Mouse (Mus musculus): ENCODE results near the gene 1110004F10Rik.
"Not testable (repeated sequence)": the region's sequence is repeated elsewhere in the genome, so short reads cannot be mapped to it uniquely, and the experiment has no call there.

1110004F10Rik gene

GRCm38 (mm10) chr7:116039196-116039537 is at the start of gene 1110004F10Rik:
Gene 1110004F10Rik, plus strand, starts transcription at chr7:116039397.
- no peak for DNase-seq

GRCm38 (mm10) chr7:116002726-116003125 is 36.5 kb upstream of the 1110004F10Rik start:
- DNase-seq = no peak

GRCm38 (mm10) chr7:116029991-116030390 is 9.2 kb upstream of the 1110004F10Rik start:
- no peak for DNase-seq

GRCm38 (mm10) chr7:116030597-116031387 is 8.4 kb upstream of the 1110004F10Rik start:
- DNase-seq = peak; percentile 18

GRCm38 (mm10) chr7:116031388-116031717 is 7.8 kb upstream of the 1110004F10Rik start:
- DNase-seq = no peak

GRCm38 (mm10) chr7:116031718-116032595 is 7.2 kb upstream of the 1110004F10Rik start:
- DNase-seq = peak; percentile 29

GRCm38 (mm10) chr7:116032596-116033307 is 6.4 kb upstream of the 1110004F10Rik start:
- peak; percentile 63 for DNase-seq

GRCm38 (mm10) chr7:116033371-116034241 is 5.6 kb upstream of the 1110004F10Rik start:
- DNase-seq = peak; percentile 51

- peak; percentile 36 for DNase-seq
Measured at GRCm38 (mm10) chr7:116034282-116034758, 4.9 kb upstream of the 1110004F10Rik start.

- no peak for DNase-seq
Measured at GRCm38 (mm10) chr7:116035504-116035903, 3.7 kb upstream of the 1110004F10Rik start.

GRCm38 (mm10) chr7:116036591-116037555 is 2.3 kb upstream of the 1110004F10Rik start:
- DNase-seq = no peak

- DNase-seq = no peak
Measured at GRCm38 (mm10) chr7:116038024-116038423, 1.2 kb upstream of the 1110004F10Rik start.

- no peak for DNase-seq
Measured at GRCm38 (mm10) chr7:116038511-116038910, 686 bp upstream of the 1110004F10Rik start, which contains the start of gene Sox6. Gene Sox6, minus strand, starts transcription at chr7:116038796.

GRCm38 (mm10) chr7:116039538-116040466 is 605 bp downstream of the 1110004F10Rik start:
- DNase-seq = peak; percentile 86

GRCm38 (mm10) chr7:116040470-116041019 is 1.3 kb downstream of the 1110004F10Rik start:
- DNase-seq = no peak

GRCm38 (mm10) chr7:116060739-116061138 is 21.5 kb downstream of the 1110004F10Rik start:
- DNase-seq = no peak

GRCm38 (mm10) chr7:116084366-116084765 is 45.2 kb downstream of the 1110004F10Rik start, which contains the start of gene Gm4353:
Gene Gm4353, minus strand, starts transcription at chr7:116084635.
- DNase-seq = not testable (repeated sequence)

GRCm38 (mm10) chr7:116092710-116093465 is 53.7 kb downstream of the 1110004F10Rik start:
- peak; percentile 94 for DNase-seq

All from right cerebral cortex, postnatal 25 days (tissue).